Mouse (Mus musculus): ENCODE results near the gene Ccdc115. TPM values are rescaled to one million over a fixed set of nuclear protein-coding genes. Genes with fewer than 3 reads are reported as not detected.

Gene Ccdc115
- 34.9 and 37.5 TPM in 2 replicates for polyA plus RNA-seq (2015; fragmentation: Nextera tagmentation; extraction: Ambion mirVana)

GRCm38 (mm10) chr1:34439215-34439960, at the start of gene Ccdc115, which contains the start of gene Imp4:
Gene Ccdc115, minus strand, starts transcription at chr1:34439672.
Gene Imp4, plus strand, starts transcription at chr1:34439851.

GRCm38 (mm10) chr1:34459284-34460060, 20.0 kb upstream of the Ccdc115 start, which contains the start of gene Ptpn18:
Gene Ptpn18, plus strand, starts transcription at chr1:34459762.

Other genes starting within 250 kb of the Ccdc115 start
- gene Imp4, start 179 bp upstream of the Ccdc115 start, polyA plus RNA-seq (2015; fragmentation: Nextera tagmentation; extraction: Ambion mirVana) = 62.2 and 62.9 TPM in 2 replicates
- gene Ptpn18, start 20.1 kb upstream of the Ccdc115 start, polyA plus RNA-seq (2015; fragmentation: Nextera tagmentation; extraction: Ambion mirVana) = 61.7 and 85.9 TPM in 2 replicates
- gene Prss39, start 58.7 kb upstream of the Ccdc115 start, polyA plus RNA-seq (2015; fragmentation: Nextera tagmentation; extraction: Ambion mirVana) = not detected in 2 replicates
- gene Cfc1, start 96.0 kb upstream of the Ccdc115 start, polyA plus RNA-seq (2015; fragmentation: Nextera tagmentation; extraction: Ambion mirVana) = not detected in 2 replicates
- not detected in 2 replicates for gene Prss40, start 121.3 kb upstream of the Ccdc115 start, polyA plus RNA-seq (2015; fragmentation: Nextera tagmentation; extraction: Ambion mirVana)
- 0.05 TPM in 1 of 2 replicates, not detected in the other for gene Amer3, start 140.0 kb upstream of the Ccdc115 start, polyA plus RNA-seq (2015; fragmentation: Nextera tagmentation; extraction: Ambion mirVana)

All from spleen, postnatal 0 days (tissue).